Mouse (Mus musculus): Measurements from ENCODE around the gene Hcar2. TPM values are rescaled to one million over a fixed set of nuclear protein-coding genes. Genes with fewer than 3 reads are reported as not detected.

Gene Hcar2
- total RNA-seq, 4 experiments from 2014 or later, result 0.13 to 0.25 TPM; not detected in 2

- DNase-seq (ENCODE audit: low spot score in 2 of 2), result no peak
Observed at GRCm38 (mm10) chr5:123862374-123863350, 2.6 kb downstream of the Hcar2 start.

GRCm38 (mm10) chr5:123858798-123859197, 6.5 kb downstream of the Hcar2 start:
- DNase-seq (ENCODE audit: low spot score in 2 of 2), result no peak

GRCm38 (mm10) chr5:123854511-123854910, 10.8 kb downstream of the Hcar2 start:
- DNase-seq (ENCODE audit: low spot score in 2 of 2), result no peak

GRCm38 (mm10) chr5:123853877-123854504, 11.3 kb downstream of the Hcar2 start:
- no peak for DNase-seq (ENCODE audit: low spot score in 2 of 2)

- no peak for DNase-seq (ENCODE audit: low spot score in 2 of 2)
Observed at GRCm38 (mm10) chr5:123851398-123851797, 13.9 kb downstream of the Hcar2 start.

- no peak for DNase-seq (ENCODE audit: low spot score in 2 of 2)
Observed at GRCm38 (mm10) chr5:123844316-123844715, 21.0 kb downstream of the Hcar2 start.

GRCm38 (mm10) chr5:123843816-123844215, 21.5 kb downstream of the Hcar2 start:
- no peak for DNase-seq (ENCODE audit: low spot score in 2 of 2)

- no peak for DNase-seq (ENCODE audit: low spot score in 2 of 2)
Observed at GRCm38 (mm10) chr5:123842935-123843282, 22.4 kb downstream of the Hcar2 start.

- no peak for DNase-seq (ENCODE audit: low spot score in 2 of 2)
Observed at GRCm38 (mm10) chr5:123842221-123842934, 22.9 kb downstream of the Hcar2 start.

GRCm38 (mm10) chr5:123837371-123837770, 27.9 kb downstream of the Hcar2 start:
- DNase-seq (ENCODE audit: low spot score in 2 of 2), result no peak

GRCm38 (mm10) chr5:123834836-123835235, 30.5 kb downstream of the Hcar2 start:
- DNase-seq (ENCODE audit: low spot score in 2 of 2), result no peak

- no peak for DNase-seq (ENCODE audit: low spot score in 2 of 2)
Observed at GRCm38 (mm10) chr5:123832309-123832708, 33.0 kb downstream of the Hcar2 start.

- DNase-seq (ENCODE audit: low spot score in 2 of 2), result no peak
Observed at GRCm38 (mm10) chr5:123827659-123828091, 37.6 kb downstream of the Hcar2 start.

GRCm38 (mm10) chr5:123822706-123823105, 42.6 kb downstream of the Hcar2 start:
- no peak for DNase-seq (ENCODE audit: low spot score in 2 of 2)

GRCm38 (mm10) chr5:123821264-123821571, 44.1 kb downstream of the Hcar2 start:
- DNase-seq (ENCODE audit: low spot score in 2 of 2), result no peak

- DNase-seq (ENCODE audit: low spot score in 2 of 2), result no peak
Observed at GRCm38 (mm10) chr5:123820501-123821263, 44.6 kb downstream of the Hcar2 start.

- DNase-seq (ENCODE audit: low spot score in 2 of 2), result no peak
Observed at GRCm38 (mm10) chr5:123818941-123819577, 46.2 kb downstream of the Hcar2 start.

GRCm38 (mm10) chr5:123816891-123817290, 48.4 kb downstream of the Hcar2 start:
- DNase-seq (ENCODE audit: low spot score in 2 of 2), result no peak

All from gastrocnemius, adult 8-10 months (tissue).